Mouse (Mus musculus): ENCODE measurements around the gene Cmtm4. TPM values are rescaled to one million over a fixed set of nuclear protein-coding genes. Genes with fewer than 3 reads are reported as not detected.
"Not testable (repeated sequence)": the region's sequence is repeated elsewhere in the genome, so short reads cannot be mapped to it uniquely, and the experiment has no call there.

Cmtm4 gene
- total and polyA plus RNA-seq, 3 experiments = 0.05 TPM; not detected in 2

- ATAC-seq (ENCODE audit: extremely low read depth, insufficient number of reproducible peaks, low FRiP score, poor library complexity, severe bottlenecking) (no peak), DNase-seq (ENCODE audit: low spot score) (no peak)
- H3K27me3 ChIP-seq (ENCODE audit: insufficient read depth, low read length) = peaks cover 16% of the 10 kb centered on the region; the same call in 1 of the 2 replicates
- H3K4me1 ChIP-seq (ENCODE audit: insufficient read depth, low read depth, low read length) = peaks cover 11% of the 10 kb centered on the region
- no peak for TF ChIP-seq GATA2 (IDR thresholded peaks at IDR 0.05; ENCODE audit: borderline replicate concordance, low read depth, low read length)
- no peak for TF ChIP-seq TAL1 (conservative IDR thresholded peaks at IDR 0.05; ENCODE audit: low read depth, low read length)
- no peak for TF ChIP-seq CTCF (IDR thresholded peaks at IDR 0.05; ENCODE audit: low read depth, low read length)
- TF ChIP-seq POLR2AphosphoS5 (IDR thresholded peaks at IDR 0.05; ENCODE audit: insufficient replicate concordance, low read depth, low read length) = no peak
- H3K4me3 ChIP-seq (ENCODE audit: low read depth, low read length) = no peak overlapping the region
- H3K9me3 ChIP-seq (replicated peaks) = no peaks in the 10 kb centered on the region
- H3K36me3 ChIP-seq (replicated peaks) = no peaks in the 10 kb centered on the region
Measured at GRCm38 (mm10) chr8:104336806-104337205, 58.8 kb downstream of the Cmtm4 start.

DNA sequence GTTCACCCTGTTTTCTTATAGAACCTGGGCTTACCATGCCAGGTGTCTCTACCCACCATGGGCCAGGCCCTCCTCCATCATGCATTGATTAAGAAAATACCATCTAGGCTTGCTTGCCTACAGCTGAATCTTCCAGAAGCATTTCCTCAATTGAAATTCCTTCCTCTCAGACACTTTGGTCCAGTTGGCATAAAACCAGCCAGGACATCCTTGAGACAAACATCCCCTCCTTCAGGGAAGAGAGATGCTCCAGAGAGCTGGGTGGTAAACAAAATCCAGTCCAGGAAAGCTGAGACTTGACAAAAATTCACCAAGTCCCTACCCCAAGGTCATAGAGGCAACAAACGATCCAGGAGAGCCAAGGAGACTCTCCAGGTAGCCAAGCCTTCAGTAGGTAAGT lies 61.4 kb downstream of the Cmtm4 start:
- no peak for DNase-seq (ENCODE audit: low spot score)
- ATAC-seq (ENCODE audit: extremely low read depth, insufficient number of reproducible peaks, low FRiP score, poor library complexity, severe bottlenecking) = no peak
- TF ChIP-seq GATA1 (IDR thresholded peaks at IDR 0.05; ENCODE audit: borderline replicate concordance, low read length) = no peak
- no peak for TF ChIP-seq POLR2AphosphoS5 (IDR thresholded peaks at IDR 0.05; ENCODE audit: insufficient replicate concordance, low read depth, low read length)
- no peak for TF ChIP-seq CTCF (IDR thresholded peaks at IDR 0.05; ENCODE audit: low read depth, low read length)
- no peak for TF ChIP-seq TAL1 (conservative IDR thresholded peaks at IDR 0.05; ENCODE audit: low read depth, low read length)
- TF ChIP-seq GATA2 (IDR thresholded peaks at IDR 0.05; ENCODE audit: borderline replicate concordance, low read depth, low read length) = no peak

GRCm38 (mm10) chr8:104333786-104334185 lies 61.8 kb downstream of the Cmtm4 start:
- no peak for ATAC-seq (ENCODE audit: extremely low read depth, insufficient number of reproducible peaks, low FRiP score, poor library complexity, severe bottlenecking)
- no peak for DNase-seq (ENCODE audit: low spot score)
- no peak overlapping the region for H3K4me3 ChIP-seq (ENCODE audit: low read depth, low read length)
- no peak for TF ChIP-seq GATA2 (IDR thresholded peaks at IDR 0.05; ENCODE audit: borderline replicate concordance, low read depth, low read length)
- no peaks in the 10 kb centered on the region for H3K9me3 ChIP-seq (replicated peaks)
- no peaks in the 10 kb centered on the region for H3K36me3 ChIP-seq (replicated peaks)
- H3K27me3 ChIP-seq (ENCODE audit: insufficient read depth, low read length) = no peaks in the 10 kb centered on the region; the same call in 1 of the 2 replicates
- no peaks in the 10 kb centered on the region for H3K4me1 ChIP-seq (ENCODE audit: insufficient read depth, low read depth, low read length)

More for the DNA sequence above, 61.4 kb downstream of the Cmtm4 start:
- H3K27me3 ChIP-seq (ENCODE audit: insufficient read depth, low read length) = no peaks in the 10 kb centered on the region; the same call in 1 of the 2 replicates
- no peak overlapping the region for H3K4me3 ChIP-seq (ENCODE audit: low read depth, low read length)
- H3K9me3 ChIP-seq (replicated peaks) = no peaks in the 10 kb centered on the region
- H3K4me1 ChIP-seq (ENCODE audit: insufficient read depth, low read depth, low read length) = no peaks in the 10 kb centered on the region
- no peaks in the 10 kb centered on the region for H3K36me3 ChIP-seq (replicated peaks)

DNA sequence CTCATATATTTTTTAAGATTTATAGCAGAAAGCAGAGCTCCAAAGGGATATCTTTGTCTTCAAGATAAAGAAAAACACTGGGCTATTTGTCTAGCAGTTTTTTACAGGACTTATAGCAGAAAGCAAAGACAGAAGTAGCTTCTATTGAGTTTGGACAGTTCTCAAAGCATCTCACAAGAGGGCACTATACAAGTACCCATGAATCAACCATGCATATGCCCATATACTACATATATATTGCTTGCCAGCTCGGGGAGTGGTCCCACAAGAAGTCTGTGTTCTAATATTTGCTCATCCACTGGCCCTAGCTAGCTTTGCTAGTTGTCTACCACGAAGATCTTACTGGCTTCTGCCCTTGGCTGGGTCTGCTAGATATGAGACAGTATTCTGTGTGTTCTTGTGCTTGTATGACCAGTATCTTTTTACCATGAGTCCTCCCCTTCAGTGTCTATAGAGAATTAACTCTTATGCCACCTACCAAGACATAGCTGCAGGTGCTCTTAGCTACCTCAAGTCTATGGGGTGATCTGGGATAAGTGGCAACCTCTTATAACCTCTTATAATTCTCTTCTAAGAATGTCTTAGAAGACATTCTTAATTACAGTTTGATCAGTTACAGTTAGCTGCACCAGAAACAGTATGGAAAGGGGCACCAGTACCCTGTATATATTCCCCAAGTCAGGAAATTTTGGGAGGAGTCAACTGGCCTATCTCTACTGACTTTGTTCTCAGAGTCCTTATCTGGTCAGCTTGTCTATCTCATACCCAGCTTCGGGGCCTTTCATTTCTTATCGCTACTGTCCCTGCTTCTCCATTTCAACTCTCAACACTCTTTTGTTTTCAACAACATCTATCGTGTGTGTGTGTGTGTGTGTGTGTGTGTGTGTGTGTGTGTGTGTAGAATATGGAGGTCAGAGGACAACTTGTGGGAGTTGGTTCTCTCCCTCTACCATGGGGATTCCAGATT lies 62.7 kb downstream of the Cmtm4 start:
- ATAC-seq (ENCODE audit: extremely low read depth, insufficient number of reproducible peaks, low FRiP score, poor library complexity, severe bottlenecking) (no peak), DNase-seq (ENCODE audit: low spot score) (no peak)
- Histone ChIP-seq H3K36me3 (replicated peaks) (no peaks in the 10 kb centered on the region), H3K27me3 (ENCODE audit: insufficient read depth, low read length) (no peaks in the 10 kb centered on the region; the same call in 1 of the 2 replicates), H3K9me3 (replicated peaks) (no peaks in the 10 kb centered on the region), H3K4me1 (ENCODE audit: insufficient read depth, low read depth, low read length) (no peaks in the 10 kb centered on the region), H3K4me3 (ENCODE audit: low read depth, low read length) (no peak overlapping the region)
- TF ChIP-seq CTCF (IDR thresholded peaks at IDR 0.05; ENCODE audit: low read depth, low read length) (no peak), POLR2AphosphoS5 (IDR thresholded peaks at IDR 0.05; ENCODE audit: insufficient replicate concordance, low read depth, low read length) (no peak), GATA1 (IDR thresholded peaks at IDR 0.05; ENCODE audit: borderline replicate concordance, low read length) (no peak), TAL1 (conservative IDR thresholded peaks at IDR 0.05; ENCODE audit: low read depth, low read length) (no peak), GATA2 (IDR thresholded peaks at IDR 0.05; ENCODE audit: borderline replicate concordance, low read depth, low read length) (no peak)

GRCm38 (mm10) chr8:104321930-104322329 lies 73.7 kb downstream of the Cmtm4 start, which contains the start of gene Cmtm2b:
TSS of gene Cmtm2b (plus strand) at chr8:104322230.
- H3K36me3 ChIP-seq (replicated peaks); DNase-seq (ENCODE audit: low spot score); H3K9me3 ChIP-seq (replicated peaks); H3K4me3 ChIP-seq (ENCODE audit: low read depth, low read length); H3K27me3 ChIP-seq (ENCODE audit: insufficient read depth, low read length); ATAC-seq (ENCODE audit: extremely low read depth, insufficient number of reproducible peaks, low FRiP score, poor library complexity, severe bottlenecking); H3K4me1 ChIP-seq (ENCODE audit: insufficient read depth, low read depth, low read length): not testable (repeated sequence)

DNA sequence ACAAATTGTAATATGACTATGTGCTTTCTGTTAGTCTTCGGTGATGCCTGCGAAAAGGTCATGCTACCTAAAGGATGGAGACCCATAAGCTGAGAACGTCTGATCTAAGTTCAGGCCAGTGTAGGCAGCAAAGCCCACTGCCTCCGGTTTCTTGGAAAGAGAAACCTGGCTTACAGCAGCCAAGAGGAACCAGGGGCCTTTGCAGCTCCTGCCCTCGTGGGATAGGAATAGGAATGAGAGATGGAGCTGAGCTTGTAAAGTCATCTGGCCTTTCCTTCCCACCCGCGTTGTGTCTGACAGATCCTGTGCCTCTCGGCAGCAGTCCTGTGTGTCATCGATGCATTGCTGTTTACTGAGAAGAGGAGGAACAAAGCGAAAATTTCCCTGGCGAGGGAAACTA lies 74.3 kb downstream of the Cmtm4 start, which contains the start of gene Gm11020:
Gene Gm11020, plus strand, starts transcription at position 301 of the 400 bp plus-strand sequence.
- not testable (repeated sequence) for ATAC-seq (ENCODE audit: extremely low read depth, insufficient number of reproducible peaks, low FRiP score, poor library complexity, severe bottlenecking); H3K4me3 ChIP-seq (ENCODE audit: low read depth, low read length); H3K4me1 ChIP-seq (ENCODE audit: insufficient read depth, low read depth, low read length); H3K36me3 ChIP-seq (replicated peaks); H3K27me3 ChIP-seq (ENCODE audit: insufficient read depth, low read length); H3K9me3 ChIP-seq (replicated peaks); DNase-seq (ENCODE audit: low spot score)

- no peak for ATAC-seq (ENCODE audit: extremely low read depth, insufficient number of reproducible peaks, low FRiP score, poor library complexity, severe bottlenecking)
- Histone ChIP-seq H3K4me3 (ENCODE audit: low read depth, low read length) (no peak overlapping the region), H3K9me3 (replicated peaks) (peaks cover 5% of the 10 kb centered on the region), H3K36me3 (replicated peaks) (no peaks in the 10 kb centered on the region), H3K4me1 (ENCODE audit: insufficient read depth, low read depth, low read length) (no peaks in the 10 kb centered on the region), H3K27me3 (ENCODE audit: insufficient read depth, low read length) (no peaks in the 10 kb centered on the region)
- TF ChIP-seq TAL1 (conservative IDR thresholded peaks at IDR 0.05; ENCODE audit: low read depth, low read length) (no peak), POLR2AphosphoS5 (IDR thresholded peaks at IDR 0.05; ENCODE audit: insufficient replicate concordance, low read depth, low read length) (no peak), GATA1 (IDR thresholded peaks at IDR 0.05; ENCODE audit: borderline replicate concordance, low read length) (no peak), CTCF (IDR thresholded peaks at IDR 0.05; ENCODE audit: low read depth, low read length) (no peak), GATA2 (IDR thresholded peaks at IDR 0.05; ENCODE audit: borderline replicate concordance, low read depth, low read length) (no peak)
- no peak for DNase-seq (ENCODE audit: low spot score)
Measured at GRCm38 (mm10) chr8:104313311-104313710, 82.3 kb downstream of the Cmtm4 start.

GRCm38 (mm10) chr8:104312023-104312422 lies 83.6 kb downstream of the Cmtm4 start:
- not testable (repeated sequence) for H3K4me3 ChIP-seq (ENCODE audit: low read depth, low read length); ATAC-seq (ENCODE audit: extremely low read depth, insufficient number of reproducible peaks, low FRiP score, poor library complexity, severe bottlenecking); H3K27me3 ChIP-seq (ENCODE audit: insufficient read depth, low read length); H3K9me3 ChIP-seq (replicated peaks); H3K36me3 ChIP-seq (replicated peaks); H3K4me1 ChIP-seq (ENCODE audit: insufficient read depth, low read depth, low read length); DNase-seq (ENCODE audit: low spot score)

DNA sequence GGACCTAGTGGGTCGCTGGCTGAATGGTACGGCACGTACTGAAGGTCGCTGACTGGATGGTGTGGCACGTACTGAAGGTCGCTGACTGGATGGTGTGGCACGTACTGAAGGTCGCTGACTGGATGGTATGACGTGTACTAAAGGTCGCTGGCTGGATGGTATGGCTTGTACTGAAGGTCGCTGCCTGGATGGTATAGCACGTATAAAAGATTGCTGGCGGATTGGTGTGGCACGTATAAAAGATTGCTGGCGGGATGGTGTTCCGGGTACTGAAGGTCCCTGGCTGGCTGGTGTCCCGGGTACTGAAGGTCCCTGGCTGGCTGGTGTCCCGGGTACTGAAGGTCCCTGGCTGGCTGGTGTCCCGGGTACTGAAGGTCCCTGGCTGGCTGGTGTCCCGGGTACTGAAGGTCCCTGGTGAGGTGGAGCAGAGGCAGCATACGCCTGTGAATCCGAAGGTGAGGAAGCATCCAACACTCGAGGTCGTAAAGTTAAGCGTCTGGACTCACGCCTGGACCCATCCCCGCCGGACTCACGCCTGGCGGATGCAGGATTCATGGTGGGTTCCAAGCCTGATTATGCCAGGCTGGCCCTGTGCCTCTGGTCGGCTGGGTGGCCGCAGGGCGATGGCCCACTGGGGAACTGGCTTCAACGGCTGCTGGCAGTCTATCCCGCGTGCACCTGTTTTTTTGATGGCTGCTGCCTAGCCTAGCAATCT lies 86.0 kb downstream of the Cmtm4 start, which contains the start of the genes Gm45711 and Cmtm1:
Gene Gm45711, minus strand, starts transcription at position 641 of the 715 bp plus-strand sequence.
Gene Cmtm1, minus strand, starts transcription at position 705 of the 715 bp plus-strand sequence.
- not testable (repeated sequence) for H3K9me3 ChIP-seq (replicated peaks); H3K4me1 ChIP-seq (ENCODE audit: insufficient read depth, low read depth, low read length); H3K4me3 ChIP-seq (ENCODE audit: low read depth, low read length); H3K36me3 ChIP-seq (replicated peaks); ATAC-seq (ENCODE audit: extremely low read depth, insufficient number of reproducible peaks, low FRiP score, poor library complexity, severe bottlenecking); DNase-seq (ENCODE audit: low spot score); H3K27me3 ChIP-seq (ENCODE audit: insufficient read depth, low read length)

All from G1E (cell line).